Mouse (Mus musculus) common myeloid progenitor, adult 5-6 weeks (primary cell): Measurements from ENCODE around the gene Gpr1. TPM values are rescaled to one million over a fixed set of nuclear protein-coding genes. Genes with fewer than 3 reads are reported as not detected.
A peak's percentile ranks its signal among the peaks of the same experiment; 100 is the strongest.

ENCODE experiments used
- ATAC-seq: replicated peaks from 2 replicates; pipeline ENCODE4 v1.8.0; 2016; ENCODE audit warnings: low read depth, mild to moderate bottlenecking, moderate TSS enrichment, inconsistent platforms; ENCODE audit not compliant: poor library complexity, severe bottlenecking
- total RNA-seq: library from RNA; stranded (forward); fragments of 200-1000, 187-1606 nt; gene quantifications from 2 replicates; pipeline ENCODE4 v1.2.3, GENCODE M21; 2017

The Gpr1 gene
- not detected in 2 replicates for total RNA-seq

- ATAC-seq = no peak
Observed at GRCm38 (mm10) chr1:63214271-63214558, at the start of gene Gpr1. Gene Gpr1 (minus strand): TSS chr1:63214543.

GRCm38 (mm10) chr1:63263671-63264070 is 49.3 kb upstream of the Gpr1 start:
- ATAC-seq = no peak

DNA sequence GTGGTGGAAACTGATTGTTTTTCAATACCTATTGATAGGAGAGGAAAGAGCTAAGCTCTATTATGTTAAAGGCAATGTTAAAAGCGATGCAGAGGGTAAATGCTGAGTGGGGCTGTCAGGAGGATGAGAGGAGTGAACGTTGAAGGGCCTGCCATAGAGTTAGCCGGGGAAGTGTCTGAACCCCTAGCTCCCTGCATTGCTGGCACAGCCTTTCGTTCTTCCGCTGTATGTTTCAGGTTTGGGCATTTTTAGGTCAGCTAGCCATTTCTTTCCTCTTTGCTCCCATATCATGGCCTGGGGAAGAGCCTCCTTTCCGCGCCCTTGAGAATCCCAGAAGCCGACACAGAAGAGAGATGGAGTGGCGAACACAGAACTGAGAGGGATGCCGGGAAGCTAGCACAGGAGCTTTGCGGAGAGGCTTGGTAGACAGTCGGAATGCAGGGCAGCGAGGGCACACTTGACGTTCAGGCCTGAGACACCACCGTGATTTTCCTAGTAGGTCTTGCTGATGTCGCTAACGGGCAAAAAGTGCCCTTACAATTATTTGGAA is 46.8 kb upstream of the Gpr1 start:
- ATAC-seq = no peak

DNA sequence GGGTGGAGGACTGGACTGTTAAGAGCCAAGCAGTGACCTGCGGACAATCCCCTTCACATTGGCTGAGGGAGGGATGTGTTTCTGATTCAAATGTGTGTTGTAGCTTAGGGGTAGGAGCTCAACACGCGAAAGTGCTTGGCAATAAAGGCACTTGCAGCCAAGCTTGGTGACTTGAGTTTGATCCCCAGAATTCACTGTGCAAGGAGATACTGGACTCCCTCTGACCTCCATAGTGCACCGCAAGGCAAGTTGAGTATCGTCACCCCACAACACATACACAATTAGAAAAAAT is 46.3 kb upstream of the Gpr1 start:
- ATAC-seq = no peak

DNA sequence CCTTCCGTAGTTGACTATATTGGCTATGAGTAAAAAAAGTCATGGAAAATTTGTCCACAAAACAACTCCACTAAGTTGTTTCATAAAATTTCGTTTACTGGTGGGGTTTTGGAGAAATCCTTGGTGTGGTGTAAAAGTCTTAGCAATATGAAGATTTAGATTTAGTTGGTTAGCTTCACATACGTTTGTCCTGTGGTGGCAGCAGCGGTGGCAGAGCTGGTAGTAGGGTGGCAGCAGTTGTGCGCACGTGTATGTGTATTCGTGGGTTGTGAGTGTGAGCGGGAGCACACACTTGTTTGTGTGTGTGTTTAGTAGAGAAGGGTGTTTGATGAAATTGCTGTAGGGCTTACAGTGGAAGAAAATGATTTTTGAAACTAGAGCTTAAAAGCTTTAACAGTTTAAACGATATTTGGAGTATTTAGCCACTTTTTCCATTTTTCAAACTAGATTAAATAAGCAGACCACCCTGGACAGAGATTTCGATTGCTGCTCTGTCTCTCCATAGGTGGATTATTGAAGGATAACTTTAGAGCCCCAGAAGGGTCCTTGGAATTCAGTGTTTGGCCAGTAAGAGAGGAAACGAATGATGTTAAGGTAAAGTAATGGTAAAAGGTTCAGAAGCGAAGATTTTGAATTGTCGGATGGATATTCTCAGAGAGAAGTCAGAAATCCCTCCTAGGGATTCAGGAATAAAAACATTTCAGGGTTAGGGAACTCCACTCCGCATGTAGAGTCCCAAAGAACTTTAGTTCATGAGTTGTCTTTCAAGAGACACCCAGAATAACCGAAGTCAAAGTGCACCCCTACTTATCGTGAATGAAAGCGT is 45.8 kb upstream of the Gpr1 start:
- no peak for ATAC-seq

GRCm38 (mm10) chr1:63259271-63259830 is 45.0 kb upstream of the Gpr1 start:
- no peak for ATAC-seq

GRCm38 (mm10) chr1:63258501-63258900 is 44.2 kb upstream of the Gpr1 start:
- ATAC-seq = no peak

DNA sequence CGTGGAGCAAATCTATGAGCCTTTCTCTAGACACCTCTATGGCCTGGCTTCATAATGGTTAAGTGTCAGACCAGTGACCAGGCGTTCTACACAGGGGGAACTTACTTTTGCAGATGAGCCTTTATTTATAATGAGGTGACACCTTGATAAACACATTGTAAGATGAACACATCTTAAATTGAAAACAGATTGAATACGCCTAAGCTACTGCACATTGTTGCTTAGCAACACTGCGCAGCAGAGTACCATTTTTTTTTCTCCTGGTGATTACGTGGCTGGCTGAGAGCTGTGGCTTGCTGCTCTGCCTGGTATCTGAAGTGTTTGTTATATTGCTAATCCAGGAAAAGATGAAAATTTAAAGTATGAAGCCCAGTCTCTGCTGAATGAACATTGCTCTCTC is 41.7 kb upstream of the Gpr1 start:
- no peak for ATAC-seq

DNA sequence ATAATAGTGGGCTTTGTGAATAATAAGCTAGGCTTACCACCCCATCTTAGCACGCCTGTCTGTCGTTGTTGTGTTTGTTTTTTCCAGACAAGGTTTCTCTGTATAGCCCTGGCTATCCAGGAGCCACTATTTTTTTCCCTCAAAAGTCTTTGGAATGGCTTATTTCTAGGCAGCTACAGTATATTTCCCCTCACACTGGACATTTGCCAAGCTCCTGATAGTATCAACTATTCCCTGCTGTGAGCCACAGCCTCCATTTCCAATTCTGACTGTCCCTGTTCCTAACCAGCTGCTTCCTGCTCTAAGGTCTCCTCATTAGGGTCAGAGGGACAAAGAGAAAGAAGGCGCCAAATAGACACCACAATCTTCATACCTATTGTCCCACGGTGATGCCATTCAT is 40.8 kb upstream of the Gpr1 start:
- no peak for ATAC-seq

GRCm38 (mm10) chr1:63253291-63253690 is 38.9 kb upstream of the Gpr1 start:
- ATAC-seq = no peak

DNA sequence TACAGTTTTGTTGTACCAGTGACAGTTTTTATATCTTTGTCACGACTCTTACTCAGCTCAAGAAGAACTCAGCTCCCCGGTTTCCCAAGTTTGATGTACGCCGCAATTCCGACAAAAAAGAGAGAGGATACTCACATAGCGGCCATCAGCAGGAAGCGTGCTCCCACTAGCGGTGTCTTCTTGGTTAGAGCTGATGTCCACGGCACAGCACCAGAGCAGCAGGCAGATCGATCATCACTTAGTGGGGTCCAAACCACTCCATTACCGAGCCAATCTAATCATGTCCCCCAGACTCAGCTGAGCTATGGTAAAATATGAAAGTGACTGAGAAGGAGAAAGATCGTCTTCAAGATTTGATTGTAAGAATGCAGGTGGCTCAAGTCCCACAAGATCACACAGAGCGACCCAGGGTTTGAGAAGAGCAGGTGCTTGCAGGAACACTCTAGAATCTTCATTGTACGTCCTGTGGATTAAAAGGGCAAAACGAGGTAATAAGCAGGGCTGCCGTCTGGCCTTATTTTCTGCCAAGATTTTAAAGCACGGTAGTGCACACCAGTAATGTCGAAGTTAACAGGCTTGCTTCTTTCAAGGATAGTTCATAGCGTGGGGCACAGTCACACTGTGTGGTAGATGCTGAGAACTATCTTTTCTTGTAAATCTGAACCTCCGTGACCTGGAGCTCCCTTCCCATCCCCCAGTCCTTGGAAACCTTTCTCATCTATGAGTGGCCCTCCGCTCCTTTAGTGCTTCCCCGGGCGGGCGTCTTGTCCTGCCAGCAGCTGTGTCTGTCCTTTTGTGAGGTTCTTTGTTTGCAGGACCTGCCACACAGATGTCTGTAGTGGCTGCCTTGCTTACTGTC is 38.2 kb upstream of the Gpr1 start:
- ATAC-seq = no peak

GRCm38 (mm10) chr1:63249261-63249660 is 34.9 kb upstream of the Gpr1 start:
- ATAC-seq = no peak

DNA sequence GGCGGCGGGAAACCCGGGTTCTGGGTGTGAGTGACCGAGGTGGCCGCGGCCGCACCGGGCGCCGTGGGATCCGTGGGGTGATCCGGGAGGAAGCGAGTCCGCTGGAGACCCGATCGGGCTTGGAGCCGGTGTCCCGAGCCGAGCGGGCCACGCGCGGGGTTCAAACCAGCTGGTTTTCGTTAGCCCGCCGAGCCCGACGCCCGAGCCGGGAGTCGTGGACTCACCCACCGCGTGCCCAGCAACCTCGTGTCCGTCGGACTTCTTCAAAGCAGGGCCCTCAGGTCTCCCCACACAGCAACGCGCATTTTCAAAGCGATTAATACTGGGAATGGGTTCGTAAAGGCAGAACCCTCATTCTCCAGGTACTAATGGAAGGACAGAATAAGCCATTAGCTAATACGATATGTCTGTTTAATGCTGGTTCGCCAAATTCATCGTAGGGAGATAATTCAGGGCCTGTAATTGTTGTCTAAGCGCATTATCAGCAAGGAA is 34.1 kb upstream of the Gpr1 start:
- no peak for ATAC-seq

- ATAC-seq = no peak
Observed at GRCm38 (mm10) chr1:63247831-63248359, 33.6 kb upstream of the Gpr1 start.

DNA sequence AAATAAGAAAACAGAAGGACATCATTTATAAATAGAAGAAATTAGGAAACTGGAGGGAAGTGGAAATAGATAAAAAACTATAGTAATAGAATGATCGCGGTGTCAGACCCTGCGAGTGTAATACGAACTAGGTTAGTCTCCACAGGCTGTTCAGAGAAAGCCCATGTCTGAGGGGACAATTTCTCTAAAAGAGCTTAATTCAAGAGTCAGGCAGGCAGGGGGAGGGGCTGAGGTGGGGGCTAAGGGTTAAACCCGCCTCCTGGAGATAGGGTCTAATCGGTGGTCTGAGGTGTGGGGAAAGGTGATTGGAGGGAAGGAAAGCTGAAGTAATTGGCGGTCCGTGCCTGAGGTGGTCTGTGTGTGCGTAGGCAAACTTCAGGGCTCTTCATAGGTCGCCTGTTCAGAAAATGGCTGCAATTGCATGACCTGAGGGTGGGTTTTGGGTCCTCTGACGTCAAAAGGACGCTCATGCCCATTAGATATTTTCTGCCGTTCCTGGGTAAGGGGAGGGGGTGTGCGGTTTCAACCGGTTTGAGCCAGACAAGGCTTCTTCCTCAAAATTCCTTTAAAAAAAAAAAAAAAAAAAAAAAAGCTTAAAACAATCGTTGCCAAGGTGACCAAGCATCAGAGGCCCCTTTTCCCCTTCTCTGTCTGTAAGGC is 32.6 kb upstream of the Gpr1 start:
- peak; percentile 62 for ATAC-seq

DNA sequence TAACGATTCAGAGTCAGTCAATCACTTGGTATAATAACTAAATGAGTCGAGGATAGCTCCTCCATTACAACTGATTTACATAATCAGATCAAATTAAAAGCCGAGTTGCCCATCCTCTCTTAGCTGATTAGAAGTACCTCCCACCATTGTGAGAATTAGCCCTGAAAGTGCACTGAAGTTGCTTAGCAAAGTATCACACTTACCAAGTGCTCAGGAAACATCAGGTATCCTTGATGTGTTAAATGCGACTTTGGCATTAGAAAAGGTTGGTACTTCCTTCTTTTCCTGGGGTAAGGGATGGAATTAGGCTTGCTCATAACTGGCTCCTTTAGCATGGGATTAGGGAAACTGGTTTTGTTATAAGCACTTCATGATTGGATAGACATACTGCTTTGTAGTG is 29.5 kb upstream of the Gpr1 start:
- no peak for ATAC-seq

GRCm38 (mm10) chr1:63239751-63240150 is 25.4 kb upstream of the Gpr1 start:
- no peak for ATAC-seq

DNA sequence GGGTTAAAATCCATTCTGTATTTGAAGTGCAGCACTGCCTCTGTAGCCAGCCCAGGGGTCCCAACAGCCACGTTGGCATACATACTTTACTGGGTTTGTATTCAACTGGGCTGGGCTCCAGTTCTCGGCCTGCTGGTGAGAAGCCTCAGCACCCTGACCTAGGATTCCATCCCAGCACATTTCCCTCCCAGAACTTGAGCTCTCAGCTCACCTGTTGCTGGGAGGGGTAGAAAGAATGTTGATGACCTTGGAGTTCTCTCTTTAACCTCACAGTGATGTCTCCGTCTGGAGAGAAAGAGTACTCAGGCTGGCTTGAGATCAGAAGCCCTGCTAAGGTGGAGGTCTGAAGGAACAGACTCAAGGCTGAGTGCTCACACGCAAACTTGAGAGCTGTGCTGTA is 25.0 kb upstream of the Gpr1 start:
- ATAC-seq = no peak

GRCm38 (mm10) chr1:63237371-63237770 is 23.0 kb upstream of the Gpr1 start:
- ATAC-seq = no peak

DNA sequence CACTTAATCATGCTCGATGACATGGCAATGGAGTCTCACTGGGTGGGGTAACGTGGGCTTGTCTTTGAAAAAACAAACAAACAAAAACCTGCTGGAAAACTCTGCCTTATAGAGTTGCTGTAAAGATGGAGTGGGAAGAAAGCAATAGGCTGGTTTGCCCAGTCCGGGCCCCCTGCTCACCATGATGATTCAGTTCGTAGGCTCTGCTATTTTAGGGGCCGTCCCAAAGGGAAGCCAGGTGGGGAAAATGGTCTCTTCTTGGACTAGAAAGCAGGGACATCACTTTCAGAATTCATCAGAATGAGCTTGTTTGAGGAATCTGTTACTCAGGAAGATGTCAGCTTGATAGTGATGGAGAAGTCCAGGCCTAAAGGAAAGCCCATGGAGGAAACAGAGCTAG is 12.9 kb upstream of the Gpr1 start:
- no peak for ATAC-seq
